Mouse (Mus musculus) c-Kit-positive CD71-positive TER-119-positive erythroid progenitor cells, embryonic 14.5 days (primary cell): ENCODE measurements around the gene Chrna9.

Experiments
- DNase-seq: peaks from one replicate; pipeline ENCODE4 v3.0.0-alpha.2; 2013; ENCODE audit warnings: low spot score

Gene Chrna9

GRCm38 (mm10) chr5:65934783-65935182 lies at the start of gene Chrna9:
TSS of gene Chrna9 (plus strand) at chr5:65934921.
- no peak for DNase-seq

- DNase-seq, result no peak
Measured at GRCm38 (mm10) chr5:65885699-65886443, 48.9 kb upstream of the Chrna9 start.

GRCm38 (mm10) chr5:65888102-65888501 lies 46.6 kb upstream of the Chrna9 start:
- DNase-seq, result no peak

GRCm38 (mm10) chr5:65888998-65889397 lies 45.7 kb upstream of the Chrna9 start:
- no peak for DNase-seq

GRCm38 (mm10) chr5:65891251-65891826 lies 43.4 kb upstream of the Chrna9 start:
- DNase-seq, result no peak

- DNase-seq, result no peak
Measured at GRCm38 (mm10) chr5:65895121-65895692, 39.5 kb upstream of the Chrna9 start.

- no peak for DNase-seq
Measured at GRCm38 (mm10) chr5:65895764-65896163, 39.0 kb upstream of the Chrna9 start.

- DNase-seq, result no peak
Measured at GRCm38 (mm10) chr5:65897731-65898130, 37.0 kb upstream of the Chrna9 start.

- no peak for DNase-seq
Measured at GRCm38 (mm10) chr5:65898683-65899082, 36.0 kb upstream of the Chrna9 start.

- DNase-seq, result no peak
Measured at GRCm38 (mm10) chr5:65900113-65900512, 34.6 kb upstream of the Chrna9 start.

GRCm38 (mm10) chr5:65900862-65901265 lies 33.9 kb upstream of the Chrna9 start:
- DNase-seq, result peak; percentile 10

- DNase-seq, result no peak
Measured at GRCm38 (mm10) chr5:65901868-65902418, 32.8 kb upstream of the Chrna9 start.

GRCm38 (mm10) chr5:65902811-65903210 lies 31.9 kb upstream of the Chrna9 start:
- no peak for DNase-seq

GRCm38 (mm10) chr5:65904476-65904875 lies 30.2 kb upstream of the Chrna9 start:
- DNase-seq, result no peak

GRCm38 (mm10) chr5:65908751-65909150 lies 26.0 kb upstream of the Chrna9 start:
- no peak for DNase-seq

GRCm38 (mm10) chr5:65909321-65909720 lies 25.4 kb upstream of the Chrna9 start:
- DNase-seq, result no peak

GRCm38 (mm10) chr5:65910398-65910797 lies 24.3 kb upstream of the Chrna9 start:
- no peak for DNase-seq

- no peak for DNase-seq
Measured at GRCm38 (mm10) chr5:65911676-65912075, 23.0 kb upstream of the Chrna9 start.

GRCm38 (mm10) chr5:65912201-65912600 lies 22.5 kb upstream of the Chrna9 start:
- no peak for DNase-seq

- DNase-seq, result no peak
Measured at GRCm38 (mm10) chr5:65913126-65913525, 21.6 kb upstream of the Chrna9 start.

GRCm38 (mm10) chr5:65914342-65914741 lies 20.4 kb upstream of the Chrna9 start:
- no peak for DNase-seq

- no peak for DNase-seq
Measured at GRCm38 (mm10) chr5:65916930-65917329, 17.8 kb upstream of the Chrna9 start.

- no peak for DNase-seq
Measured at GRCm38 (mm10) chr5:65918601-65919000, 16.1 kb upstream of the Chrna9 start.
